Mouse (Mus musculus) limb, embryonic 11.5 days (tissue): ENCODE data around the gene Gm20917. TPM values are rescaled to one million over a fixed set of nuclear protein-coding genes. Genes with fewer than 3 reads are reported as not detected.
"Not testable (repeated sequence)": the region's sequence is repeated elsewhere in the genome, so short reads cannot be mapped to it uniquely, and the experiment has no call there.

Source experiments
- ATAC-seq: fragments of 200-750 bp; cut with Nextera tagmentation; 2 replicates; pipeline ENCODE4 v1.8.0; 2017; ENCODE audit warnings: low read depth; ENCODE audit not compliant: insufficient number of reproducible peaks, low FRiP score, low TSS enrichment
- DNase-seq: peaks from one replicate; pipeline ENCODE4 v3.0.0-alpha.2; 2015; ENCODE audit warnings: low spot score
- H3K27ac ChIP-seq: fragments of 300-500 bp; sonication (generic); replicated peaks from 2 replicates; pipeline ENCODE4 v1.5.1; 2014; ENCODE audit warnings: low read depth, mild to moderate bottlenecking, low read length
- H3K27me3 ChIP-seq: fragments of 300-500 bp; sonication (generic); 2 replicates; pipeline ENCODE4 v1.6.1; 2014; ENCODE audit warnings: mild to moderate bottlenecking, low read length, mixed read lengths; ENCODE audit not compliant: control insufficient read depth, insufficient read depth
- H3K36me3 ChIP-seq: fragments of 300-500 bp; sonication (generic); 2 replicates; pipeline ENCODE4 v1.6.1; 2014; ENCODE audit warnings: mild to moderate bottlenecking, low read length, moderate library complexity, mixed read lengths; ENCODE audit not compliant: control insufficient read depth, insufficient read depth
- H3K4me1 ChIP-seq: fragments of 300-500 bp; sonication (generic); 2 replicates; pipeline ENCODE4 v1.6.1; 2014; ENCODE audit warnings: low read length, mixed read lengths; ENCODE audit not compliant: control insufficient read depth, insufficient read depth
- H3K4me2 ChIP-seq: fragments of 300-500 bp; sonication (generic); 2 replicates; pipeline ENCODE4 v1.6.1; 2014; ENCODE audit warnings: low read depth, mild to moderate bottlenecking, moderate library complexity; ENCODE audit not compliant: severe bottlenecking
- H3K4me3 ChIP-seq: fragments of 300-500 bp; sonication (generic); 2 replicates; pipeline ENCODE4 v1.5.1; 2014; ENCODE audit warnings: low read depth, low read length
- H3K9ac ChIP-seq: fragments of 300-500 bp; sonication (generic); 2 replicates; pipeline ENCODE4 v1.6.1; 2014; ENCODE audit warnings: mild to moderate bottlenecking, low read length
- H3K9me3 ChIP-seq: fragments of 300-500 bp; sonication (generic); 2 replicates; pipeline ENCODE4 v1.6.1; 2016; ENCODE audit warnings: low read length; ENCODE audit not compliant: control insufficient read depth
- WGBS: fragments of 180-500 bp; shearing (Covaris S2); extraction: QIAGEN DNeasy Blood & Tissue Kit; methylation state at CpG from one replicate; pipeline ENCODE4 v1.1.7; 2014; 5-methylcytosine and 5-hydroxymethylcytosine counted together
- polyA plus RNA-seq: library from polyadenylated mRNA; unstranded; fragments of >200 nt; fragmentation: Nextera tagmentation; extraction: Ambion mirVana; gene quantifications from 2 replicates; pipeline ENCODE4 v1.2.1, GENCODE M21; 2014

Gm20917 gene
- polyA plus RNA-seq: not detected in 2 replicates

GRCm38 (mm10) chrY:79151022-79151421, at the start of gene Gm20917:
Gene Gm20917, minus strand, starts transcription at chrY:79151122.
- not testable (repeated sequence) for H3K4me1 ChIP-seq, DNase-seq, H3K9me3 ChIP-seq, ATAC-seq, H3K27ac ChIP-seq, H3K9ac ChIP-seq, H3K27me3 ChIP-seq, H3K36me3 ChIP-seq, H3K4me3 ChIP-seq, H3K4me2 ChIP-seq
- no CpG with 5 or more reads among the region's 4 CpGs for WGBS

Other genes with a start within 250 kb of the Gm20917 start
- gene Gm20916, start 168.4 kb upstream of the Gm20917 start, polyA plus RNA-seq: not detected in 2 replicates